Mouse (Mus musculus) bone marrow macrophage, adult 2 months (primary cell): ENCODE results near the gene Sec22b. TPM values are rescaled to one million over a fixed set of nuclear protein-coding genes. Genes with fewer than 3 reads are reported as not detected.

Source experiments
- H3K27ac ChIP-seq: 2 replicates; pipeline ENCODE4 v1.5.1; 2012; ENCODE audit warnings: low read depth, low read length; ENCODE audit not compliant: insufficient read depth
- H3K4me1 ChIP-seq: 2 replicates; pipeline ENCODE4 v1.6.1; 2012; ENCODE audit warnings: low read length; ENCODE audit not compliant: control insufficient read depth, insufficient read depth
- H3K4me3 ChIP-seq: 2 replicates; pipeline ENCODE4 v1.5.1; 2012; ENCODE audit warnings: mild to moderate bottlenecking, low read length, moderate library complexity; ENCODE audit not compliant: insufficient read depth
- CTCF ChIP-seq: IDR thresholded peaks from 2 replicates; pipeline ENCODE4 v1.5.1; 2012; ENCODE audit warnings: low read depth, mild to moderate bottlenecking, low read length, moderate library complexity
- POLR2A ChIP-seq: IDR thresholded peaks from 2 replicates; pipeline ENCODE4 v1.6.1; 2012; ENCODE audit warnings: mild to moderate bottlenecking, low read depth, low read length, borderline replicate concordance
- polyA plus RNA-seq: library from polyadenylated mRNA; stranded (reverse); fragments of >200 nt; gene quantifications from 2 replicates; pipeline ENCODE4 v1.2.4, GENCODE M21; 2012; ENCODE audit not compliant: missing spikeins, insufficient read depth, insufficient read length

Gene Sec22b
- polyA plus RNA-seq, 1 experiment: 69.9 TPM

DNA sequence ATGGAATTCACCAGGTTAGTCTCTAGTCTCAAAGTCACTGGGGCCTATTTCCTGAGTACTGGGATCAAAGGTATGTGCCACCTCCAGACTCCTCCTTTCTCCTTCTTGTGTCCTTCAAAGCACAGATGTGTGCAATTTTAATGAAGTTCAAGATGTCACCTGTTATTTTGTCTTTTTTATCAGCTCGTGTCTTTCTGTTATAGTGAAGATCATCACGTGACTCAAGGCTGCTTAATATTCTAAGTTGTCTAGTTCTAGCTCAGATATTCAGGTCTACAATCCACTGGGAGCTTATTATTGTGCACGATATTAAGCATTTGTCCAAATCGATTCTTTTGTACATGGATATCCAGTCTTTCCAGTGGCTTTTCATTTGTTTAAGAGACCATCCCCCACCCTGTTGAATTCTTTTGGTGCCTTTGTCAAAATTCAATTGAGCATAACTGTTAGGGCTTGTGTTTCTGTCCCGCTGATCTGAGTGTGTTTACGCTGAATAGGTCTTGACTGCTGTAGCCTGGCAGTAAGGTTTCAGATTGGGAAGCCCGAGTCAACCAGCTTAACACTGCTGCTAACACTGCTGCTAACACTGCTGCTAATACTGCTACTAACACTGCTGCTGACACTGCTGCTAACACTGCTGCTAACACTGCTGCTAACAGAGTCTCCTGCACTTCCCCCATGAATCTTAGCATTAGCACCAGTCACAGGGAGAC lies 38.0 kb downstream of the Sec22b start:
- H3K27ac ChIP-seq: no peak overlapping the region
- no peak overlapping the region for H3K4me3 ChIP-seq
- TF ChIP-seq CTCF: no peak
- TF ChIP-seq POLR2A: no peak
- H3K4me1 ChIP-seq: peaks cover 10% of the 10 kb centered on the region

DNA sequence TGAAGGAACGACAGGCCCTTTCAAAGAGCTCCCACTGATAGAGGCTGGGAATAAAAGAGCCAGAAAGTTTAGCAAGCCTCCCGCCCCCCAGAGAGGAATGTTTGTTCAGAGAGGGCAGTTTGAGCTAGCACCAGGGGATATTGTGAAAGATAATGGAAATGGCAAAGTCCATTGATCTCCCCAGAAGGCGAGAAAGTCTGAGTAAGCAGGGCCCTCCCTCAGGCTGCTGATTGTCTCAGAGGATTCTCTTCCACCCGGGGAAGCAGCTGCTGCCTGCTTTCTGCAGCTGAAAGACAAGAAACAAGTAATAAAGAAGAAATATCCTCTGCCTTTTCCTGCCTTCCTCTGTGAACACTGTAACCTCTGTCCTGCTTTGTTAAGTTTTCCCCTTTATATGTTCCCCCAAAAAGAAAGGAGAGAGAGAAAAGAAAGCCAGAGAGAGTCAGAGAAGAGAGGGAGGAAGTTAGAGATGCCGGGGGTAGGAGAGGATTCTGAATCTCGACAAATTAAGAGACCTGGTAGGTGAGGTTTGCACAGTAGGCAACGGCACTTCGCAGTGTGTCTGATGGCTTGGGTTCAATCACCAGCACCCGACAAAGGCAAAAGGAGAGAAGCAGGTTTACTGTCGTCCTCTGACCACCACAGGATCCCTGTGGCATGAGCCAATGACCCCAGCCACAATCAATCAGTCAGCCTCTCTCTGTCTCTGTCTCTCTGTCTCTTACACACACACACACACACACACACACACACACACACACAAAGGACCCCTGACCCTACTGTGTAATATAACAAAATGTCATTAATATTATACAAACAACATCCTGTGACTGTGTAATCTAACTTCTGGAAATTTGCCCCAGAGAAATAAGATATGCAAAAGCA lies 38.9 kb downstream of the Sec22b start:
- Histone ChIP-seq H3K4me3 (no peak overlapping the region), H3K27ac (no peak overlapping the region), H3K4me1 (peaks cover 5% of the 10 kb centered on the region; the same call in 1 of the 2 replicates)
- no peak for TF ChIP-seq CTCF
- no peak for TF ChIP-seq POLR2A

- Histone ChIP-seq H3K27ac (no peak overlapping the region), H3K4me1 (peaks cover 5% of the 10 kb centered on the region; the same call in 1 of the 2 replicates), H3K4me3 (no peak overlapping the region)
- TF ChIP-seq CTCF: no peak
- TF ChIP-seq POLR2A: no peak
Observed at GRCm38 (mm10) chr3:97940511-97941204, 39.7 kb downstream of the Sec22b start.

DNA sequence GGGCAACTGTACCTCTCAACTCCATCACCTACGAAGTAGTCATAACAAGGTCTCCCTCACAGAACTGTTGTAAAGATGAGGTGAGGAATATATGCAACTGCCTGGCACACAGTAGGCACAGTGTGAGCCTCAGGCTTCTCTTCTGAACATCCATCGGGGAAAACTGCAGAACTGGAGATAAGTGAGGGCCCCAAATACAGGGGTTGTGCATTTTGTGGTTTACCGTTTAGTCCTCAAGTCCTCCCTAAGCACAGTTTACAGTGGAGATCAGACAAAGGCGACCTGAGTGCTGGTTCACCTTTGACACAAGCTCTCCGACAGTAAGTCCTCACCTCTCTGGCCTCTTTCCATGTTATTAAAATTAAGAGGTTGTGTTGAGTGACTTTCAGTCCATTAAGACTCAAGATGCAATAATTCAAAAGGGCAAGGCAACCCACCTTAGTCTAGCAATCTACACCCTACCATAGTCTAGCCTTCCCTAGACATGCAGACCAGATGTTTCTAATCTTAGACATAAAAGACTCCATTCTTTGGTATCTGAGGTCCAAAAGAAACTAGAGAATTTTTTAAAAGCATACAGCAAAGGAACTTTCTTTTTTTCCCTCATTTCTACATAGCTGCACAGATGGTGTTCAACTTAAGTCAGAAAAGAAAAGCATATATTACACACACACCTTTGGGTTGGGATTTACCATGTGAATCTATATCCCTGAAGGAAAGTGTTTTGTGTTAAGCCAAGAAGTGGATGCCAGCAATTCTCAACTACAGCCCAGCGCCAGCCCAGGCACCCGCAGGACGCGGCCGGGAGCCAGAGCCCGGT lies 40.7 kb downstream of the Sec22b start:
- TF ChIP-seq POLR2A: no peak

DNA sequence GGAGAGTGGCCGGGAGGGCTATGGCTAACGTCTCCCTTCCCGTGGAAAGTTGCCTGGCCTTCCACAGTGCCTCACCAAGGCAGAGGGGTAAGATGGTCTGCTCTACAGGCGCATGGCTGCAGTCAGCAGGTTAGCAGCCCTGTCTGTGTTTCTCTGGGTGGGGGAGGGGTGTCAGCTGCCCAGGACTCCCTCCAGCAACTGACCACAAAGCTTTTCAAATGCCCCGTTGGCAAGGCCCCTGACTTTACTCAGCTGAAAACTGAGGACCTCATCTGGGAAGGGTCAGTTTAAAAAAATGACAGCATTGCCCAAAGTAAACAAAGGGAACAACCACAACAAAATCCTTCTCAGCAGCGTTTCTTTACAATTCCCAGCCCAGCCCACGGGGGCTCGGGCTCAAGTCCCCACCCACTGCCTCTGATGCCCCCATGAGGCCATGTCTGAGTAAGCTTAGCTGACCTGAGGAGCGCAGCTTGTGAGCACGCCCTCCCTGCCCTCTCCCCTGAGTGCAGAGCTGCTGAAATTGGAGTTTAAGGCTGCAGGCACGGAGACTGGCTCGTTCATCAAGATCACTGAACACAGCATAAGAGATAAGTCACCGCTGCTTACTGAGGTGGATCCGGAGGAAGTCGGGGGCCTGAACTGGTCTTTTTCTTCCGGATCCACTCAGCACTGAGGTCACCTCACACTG lies 41.4 kb downstream of the Sec22b start:
- no peak overlapping the region for H3K4me3 ChIP-seq
- no peak overlapping the region for H3K27ac ChIP-seq
- H3K4me1 ChIP-seq: peaks cover 4% of the 10 kb centered on the region; the same call in 1 of the 2 replicates
- no peak for TF ChIP-seq POLR2A
- TF ChIP-seq CTCF: no peak

More for the DNA sequence above, 40.7 kb downstream of the Sec22b start:
- Histone ChIP-seq H3K4me3 (no peak overlapping the region), H3K4me1 (peaks cover 5% of the 10 kb centered on the region; the same call in 1 of the 2 replicates), H3K27ac (no peak overlapping the region)

DNA sequence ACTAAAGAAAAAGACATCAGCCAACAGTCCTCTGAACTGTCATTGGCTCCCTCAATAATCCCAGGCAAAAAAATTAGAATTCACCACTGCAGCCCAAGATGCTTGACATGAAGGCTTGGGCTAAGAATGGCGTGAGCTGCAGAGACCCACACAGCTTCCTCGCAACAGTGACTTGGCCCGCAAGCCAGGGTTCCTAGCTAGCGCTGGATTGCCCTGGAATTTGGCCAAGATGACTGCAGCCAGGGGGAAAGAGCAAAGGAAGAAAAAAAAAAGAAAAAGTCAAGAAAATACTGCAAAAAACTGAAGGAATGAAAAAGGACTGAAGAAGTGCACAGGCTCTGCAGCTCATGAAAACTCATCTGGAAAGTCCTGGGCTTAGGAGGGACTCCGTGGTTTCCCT lies 43.5 kb downstream of the Sec22b start:
- TF ChIP-seq CTCF (no peak), POLR2A (no peak)
- Histone ChIP-seq H3K4me3 (no peak overlapping the region), H3K4me1 (peaks cover 5% of the 10 kb centered on the region), H3K27ac (no peak overlapping the region)

DNA sequence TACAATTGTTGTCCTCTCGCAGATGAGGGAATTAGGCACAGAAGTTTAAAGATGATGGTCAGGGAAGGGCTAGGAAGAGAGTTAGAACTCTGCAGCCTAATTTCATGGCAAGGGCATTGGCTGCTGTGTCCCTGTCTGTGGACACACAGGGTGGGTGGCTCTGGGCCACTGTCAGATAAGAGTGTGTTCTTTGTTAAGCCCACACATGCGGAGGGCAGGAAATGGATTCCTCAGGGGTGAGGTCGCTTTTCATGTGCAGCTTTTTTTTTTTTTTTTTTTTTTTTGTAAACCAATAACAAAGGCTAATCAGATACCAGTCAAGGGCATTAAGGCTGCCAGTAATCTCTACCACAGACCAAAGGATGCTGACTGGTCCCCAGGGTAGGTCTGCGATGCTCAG lies 45.4 kb downstream of the Sec22b start:
- H3K4me3 ChIP-seq: no peak overlapping the region
- H3K4me1 ChIP-seq: peaks cover 16% of the 10 kb centered on the region
- H3K27ac ChIP-seq: no peak overlapping the region
- TF ChIP-seq CTCF: no peak
- no peak for TF ChIP-seq POLR2A

DNA sequence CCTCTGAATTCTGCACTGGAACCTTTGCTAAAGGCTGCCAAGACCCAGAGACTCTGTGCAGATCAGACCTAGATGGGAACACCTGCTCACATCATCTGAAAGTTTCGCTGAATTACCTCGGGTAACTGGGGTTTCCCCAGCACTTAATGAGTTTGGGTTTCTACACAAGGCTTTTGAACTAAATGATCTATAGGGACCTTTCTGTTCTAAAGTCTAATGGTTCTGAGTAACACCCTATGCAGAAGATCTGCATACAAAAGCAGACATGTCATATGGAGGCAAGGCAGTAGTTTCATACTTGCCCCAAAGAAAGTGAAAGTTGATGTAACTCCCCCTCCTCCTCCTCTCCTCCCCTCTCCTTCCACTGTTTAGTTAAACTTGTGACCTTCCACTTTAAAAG lies 47.5 kb downstream of the Sec22b start:
- Histone ChIP-seq H3K27ac (no peak overlapping the region), H3K4me3 (no peak overlapping the region), H3K4me1 (peaks cover 19% of the 10 kb centered on the region)
- TF ChIP-seq CTCF (no peak), POLR2A (no peak)
